Mouse (Mus musculus): ENCODE data around the gene Lpin2. TPM values are rescaled to one million over a fixed set of nuclear protein-coding genes. Genes with fewer than 3 reads are reported as not detected.

Gene Lpin2
- total and polyA plus RNA-seq, 2 experiments from 2014 or later, result 8.5 to 22.2 TPM

- ATAC-seq (ENCODE audit: insufficient read depth, low read depth) (0 out of 2 replicates have a peak, but pooled peaks have one; percentile 18), DNase-seq (ENCODE audit: low spot score) (no peak)
- WGBS, result 27% methylated on average over 2 of the region's 2 CpGs
- no peaks in the 10 kb centered on the region for H3K9me3 ChIP-seq (replicated peaks; ENCODE audit: control insufficient read depth, low read length)
- TF ChIP-seq CTCF (IDR thresholded peaks at IDR 0.05; ENCODE audit: low read depth) (no peak), EP300 (IDR thresholded peaks at IDR 0.05; ENCODE audit: low read depth) (no peak)
- no peaks in the 10 kb centered on the region for H3K27me3 ChIP-seq (ENCODE audit: control insufficient read depth, insufficient read depth, low read length)
- no peak overlapping the region for H3K4me3 ChIP-seq (ENCODE audit: low read depth, low read length)
- no peak overlapping the region for H3K9ac ChIP-seq (replicated peaks; ENCODE audit: low read depth, low read length)
- H3K4me1 ChIP-seq (ENCODE audit: control insufficient read depth, insufficient read depth), result peaks cover 17% of the 10 kb centered on the region; the same call in 1 of the 2 replicates
- peak overlapping the region; percentile 38; the same call in 1 of the 2 replicates for H3K27ac ChIP-seq (ENCODE audit: low read depth)
- no peaks in the 10 kb centered on the region for H3K36me3 ChIP-seq (replicated peaks; ENCODE audit: control insufficient read depth, insufficient read depth, low read length)
- no peak overlapping the region for H3K4me2 ChIP-seq (ENCODE audit: low read depth, low read length)
Observed at GRCm38 (mm10) chr17:71224521-71224920, 42.2 kb downstream of the Lpin2 start.

DNA sequence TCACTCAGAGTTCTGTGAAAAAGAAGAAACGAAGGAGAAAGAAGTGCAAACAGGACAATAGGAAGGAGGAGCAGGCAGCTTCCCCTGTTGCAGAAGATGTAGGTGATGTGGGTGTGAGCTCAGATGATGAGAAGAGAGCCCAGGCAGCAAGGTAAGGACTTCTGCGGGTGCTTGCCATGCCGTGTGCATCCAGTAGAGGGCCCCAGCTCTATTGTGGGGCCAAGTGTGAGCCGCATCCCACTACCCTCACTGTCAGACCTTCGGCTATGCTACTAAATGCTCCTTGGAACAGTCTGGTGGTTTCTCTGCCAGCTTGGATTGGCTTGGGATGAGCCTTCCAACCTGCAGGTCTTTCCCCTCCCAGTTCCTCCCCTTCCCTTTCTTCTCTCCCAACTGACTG is 42.7 kb downstream of the Lpin2 start:
- H3K27ac ChIP-seq (ENCODE audit: low read depth), result no peak overlapping the region
- WGBS, result 24% methylated on average over 5 of the region's 5 CpGs
- ATAC-seq (ENCODE audit: insufficient read depth, low read depth), result peak; percentile 57
- no peaks in the 10 kb centered on the region for H3K9me3 ChIP-seq (replicated peaks; ENCODE audit: control insufficient read depth, low read length)
- TF ChIP-seq CTCF (IDR thresholded peaks at IDR 0.05; ENCODE audit: low read depth), result peak; percentile 63
- no peak for TF ChIP-seq EP300 (IDR thresholded peaks at IDR 0.05; ENCODE audit: low read depth)
- no peak overlapping the region for H3K4me3 ChIP-seq (ENCODE audit: low read depth, low read length)
- H3K36me3 ChIP-seq (replicated peaks; ENCODE audit: control insufficient read depth, insufficient read depth, low read length), result peaks cover 5% of the 10 kb centered on the region; the same call in 1 of the 2 replicates
- no peak overlapping the region for H3K9ac ChIP-seq (replicated peaks; ENCODE audit: low read depth, low read length)
- H3K27me3 ChIP-seq (ENCODE audit: control insufficient read depth, insufficient read depth, low read length), result no peaks in the 10 kb centered on the region
- H3K4me1 ChIP-seq (ENCODE audit: control insufficient read depth, insufficient read depth), result peaks cover 17% of the 10 kb centered on the region; the same call in 1 of the 2 replicates
- H3K4me2 ChIP-seq (ENCODE audit: low read depth, low read length), result no peak overlapping the region
- peak; percentile 16 for DNase-seq (ENCODE audit: low spot score)

GRCm38 (mm10) chr17:71227128-71227895 is 45.0 kb downstream of the Lpin2 start:
- Histone ChIP-seq H3K9me3 (replicated peaks; ENCODE audit: control insufficient read depth, low read length) (no peaks in the 10 kb centered on the region), H3K4me1 (ENCODE audit: control insufficient read depth, insufficient read depth) (0 out of 2 replicates have a peak, but pooled peaks cover 4% of the 10 kb centered on the region), H3K9ac (replicated peaks; ENCODE audit: low read depth, low read length) (no peak overlapping the region), H3K36me3 (replicated peaks; ENCODE audit: control insufficient read depth, insufficient read depth, low read length) (peaks cover 14% of the 10 kb centered on the region), H3K4me3 (ENCODE audit: low read depth, low read length) (no peak overlapping the region), H3K27me3 (ENCODE audit: control insufficient read depth, insufficient read depth, low read length) (no peaks in the 10 kb centered on the region), H3K4me2 (ENCODE audit: low read depth, low read length) (no peak overlapping the region), H3K27ac (ENCODE audit: low read depth) (no peak overlapping the region)
- DNase-seq (ENCODE audit: low spot score), result no peak
- TF ChIP-seq EP300 (IDR thresholded peaks at IDR 0.05; ENCODE audit: low read depth), result no peak
- TF ChIP-seq CTCF (IDR thresholded peaks at IDR 0.05; ENCODE audit: low read depth), result no peak
- ATAC-seq (ENCODE audit: insufficient read depth, low read depth), result no peak
- 82% methylated on average over 9 of the region's 9 CpGs for WGBS

GRCm38 (mm10) chr17:71228651-71229050 is 46.3 kb downstream of the Lpin2 start:
- ATAC-seq (ENCODE audit: insufficient read depth, low read depth), result no peak
- Histone ChIP-seq H3K36me3 (replicated peaks; ENCODE audit: control insufficient read depth, insufficient read depth, low read length) (peaks cover 14% of the 10 kb centered on the region), H3K9me3 (replicated peaks; ENCODE audit: control insufficient read depth, low read length) (no peaks in the 10 kb centered on the region), H3K4me1 (ENCODE audit: control insufficient read depth, insufficient read depth) (peaks cover 4% of the 10 kb centered on the region; the same call in 1 of the 2 replicates), H3K4me2 (ENCODE audit: low read depth, low read length) (no peak overlapping the region), H3K9ac (replicated peaks; ENCODE audit: low read depth, low read length) (no peak overlapping the region), H3K4me3 (ENCODE audit: low read depth, low read length) (no peak overlapping the region), H3K27ac (ENCODE audit: low read depth) (no peak overlapping the region), H3K27me3 (ENCODE audit: control insufficient read depth, insufficient read depth, low read length) (no peaks in the 10 kb centered on the region)
- no peak for DNase-seq (ENCODE audit: low spot score)
- 77% methylated on average over 7 of the region's 7 CpGs for WGBS
- no peak for TF ChIP-seq EP300 (IDR thresholded peaks at IDR 0.05; ENCODE audit: low read depth)

- TF ChIP-seq CTCF (IDR thresholded peaks at IDR 0.05; ENCODE audit: low read depth) (0 out of 2 replicates have a peak, but pooled peaks have one; percentile 21), EP300 (IDR thresholded peaks at IDR 0.05; ENCODE audit: low read depth) (no peak)
- H3K27ac ChIP-seq (ENCODE audit: low read depth), result no peak overlapping the region
- no peaks in the 10 kb centered on the region for H3K9me3 ChIP-seq (replicated peaks; ENCODE audit: control insufficient read depth, low read length)
- no peaks in the 10 kb centered on the region for H3K27me3 ChIP-seq (ENCODE audit: control insufficient read depth, insufficient read depth, low read length)
- no peak overlapping the region for H3K9ac ChIP-seq (replicated peaks; ENCODE audit: low read depth, low read length)
- no peaks in the 10 kb centered on the region; the same call in 1 of the 2 replicates for H3K4me1 ChIP-seq (ENCODE audit: control insufficient read depth, insufficient read depth)
- no peak overlapping the region for H3K4me2 ChIP-seq (ENCODE audit: low read depth, low read length)
- peaks cover 22% of the 10 kb centered on the region for H3K36me3 ChIP-seq (replicated peaks; ENCODE audit: control insufficient read depth, insufficient read depth, low read length)
- H3K4me3 ChIP-seq (ENCODE audit: low read depth, low read length), result no peak overlapping the region
- ATAC-seq (ENCODE audit: insufficient read depth, low read depth), result no peak
- no peak for DNase-seq (ENCODE audit: low spot score)
- 83% methylated on average over 9 of the region's 9 CpGs for WGBS
Observed at GRCm38 (mm10) chr17:71230108-71230709, 47.8 kb downstream of the Lpin2 start.

Measured in heart, postnatal 0 days (tissue).